Mouse (Mus musculus) neural tube, embryonic 13.5 days (tissue): ENCODE data around the gene Asb16. TPM values are rescaled to one million over a fixed set of nuclear protein-coding genes. Genes with fewer than 3 reads are reported as not detected.

Experiments
- ATAC-seq: fragments of 200-750 bp; cut with Nextera tagmentation; 2 replicates; pipeline ENCODE4 v1.8.0; 2017; ENCODE audit warnings: low read depth, mild to moderate bottlenecking, moderate TSS enrichment, moderate library complexity
- H3K27ac ChIP-seq: fragments of 300-500 bp; sonication (generic); replicated peaks from 2 replicates; pipeline ENCODE4 v1.5.1; 2015; ENCODE audit warnings: moderate library complexity, mild to moderate bottlenecking, inconsistent platforms
- H3K27me3 ChIP-seq: fragments of 300-500 bp; sonication (generic); 2 replicates; pipeline ENCODE4 v1.6.1; 2015; ENCODE audit warnings: mild to moderate bottlenecking, inconsistent platforms
- H3K36me3 ChIP-seq: fragments of 300-500 bp; sonication (generic); 2 replicates; pipeline ENCODE4 v1.6.1; 2015; ENCODE audit warnings: mild to moderate bottlenecking, inconsistent platforms
- H3K4me1 ChIP-seq: fragments of 300-500 bp; sonication (generic); replicated peaks from 2 replicates; pipeline ENCODE4 v1.6.1; 2015; ENCODE audit warnings: inconsistent platforms
- H3K4me2 ChIP-seq: fragments of 300-500 bp; sonication (generic); 2 replicates; pipeline ENCODE4 v1.6.1; 2015; ENCODE audit warnings: inconsistent platforms, mild to moderate bottlenecking, moderate library complexity
- H3K4me3 ChIP-seq: fragments of 300-500 bp; sonication (generic); 2 replicates; pipeline ENCODE4 v1.5.1; 2015; ENCODE audit warnings: mild to moderate bottlenecking, inconsistent platforms
- H3K9ac ChIP-seq: fragments of 300-500 bp; sonication (generic); 2 replicates; pipeline ENCODE4 v1.6.1; 2015; ENCODE audit warnings: moderate library complexity, mild to moderate bottlenecking, inconsistent platforms
- H3K9me3 ChIP-seq: fragments of 300-500 bp; sonication (generic); 2 replicates; pipeline ENCODE4 v1.6.1; 2016; ENCODE audit warnings: inconsistent platforms
- WGBS: fragments of 180-500 bp; shearing (Covaris S2); methylation state at CpG from one replicate; pipeline ENCODE4 v1.1.7; 2015; 5-methylcytosine and 5-hydroxymethylcytosine counted together
- polyA plus RNA-seq: library from polyadenylated mRNA; unstranded; fragments of >200 nt; fragmentation: Nextera tagmentation; extraction: Ambion mirVana; gene quantifications from 2 replicates; pipeline ENCODE4 v1.2.1, GENCODE M21; 2015

The Asb16 gene
- polyA plus RNA-seq, 1 experiment from 2014 or later = not detected

GRCm38 (mm10) chr11:102308104-102308503, 39.6 kb downstream of the Asb16 start:
- no peak for ATAC-seq
- H3K27me3 ChIP-seq = no peaks in the 10 kb centered on the region
- no peak overlapping the region for H3K9ac ChIP-seq
- peaks cover 75% of the 10 kb centered on the region for H3K36me3 ChIP-seq
- H3K4me1 ChIP-seq = peaks cover 29% of the 10 kb centered on the region
- no peak overlapping the region for H3K27ac ChIP-seq
- H3K4me3 ChIP-seq = no peak overlapping the region
- 87% methylated on average over 9 of the region's 9 CpGs for WGBS
- no peaks in the 10 kb centered on the region for H3K9me3 ChIP-seq
- H3K4me2 ChIP-seq = no peak overlapping the region

- Histone ChIP-seq H3K27me3 (no peaks in the 10 kb centered on the region), H3K4me2 (peak overlapping the region; percentile 51), H3K9ac (peak overlapping the region; percentile 54), H3K4me3 (peak overlapping the region; percentile 29), H3K9me3 (no peaks in the 10 kb centered on the region), H3K36me3 (peaks cover 84% of the 10 kb centered on the region), H3K27ac (peak overlapping the region; percentile 79), H3K4me1 (peaks cover 29% of the 10 kb centered on the region)
- under 1% methylated on average over 27 of the region's 27 CpGs for WGBS
- ATAC-seq = peak; percentile 92
Observed at GRCm38 (mm10) chr11:102308979-102309378, 40.4 kb downstream of the Asb16 start.

- no peaks in the 10 kb centered on the region for H3K9me3 ChIP-seq
- no peak overlapping the region for H3K4me3 ChIP-seq
- 90% methylated on average over 22 of the region's 22 CpGs for WGBS
- peaks cover 93% of the 10 kb centered on the region for H3K36me3 ChIP-seq
- H3K4me2 ChIP-seq = peak overlapping the region; percentile 51
- no peaks in the 10 kb centered on the region for H3K27me3 ChIP-seq
- peak overlapping the region; percentile 79; the same call in 1 of the 2 replicates for H3K27ac ChIP-seq
- peak overlapping the region; percentile 54 for H3K9ac ChIP-seq
- ATAC-seq = peak; percentile 10; the same call in 1 of the 2 replicates
- peaks cover 32% of the 10 kb centered on the region for H3K4me1 ChIP-seq
Observed at GRCm38 (mm10) chr11:102309821-102310617, 41.5 kb downstream of the Asb16 start.

GRCm38 (mm10) chr11:102310768-102311695, 42.5 kb downstream of the Asb16 start:
- H3K4me2 ChIP-seq = no peak overlapping the region
- no peak overlapping the region for H3K4me3 ChIP-seq
- H3K9ac ChIP-seq = peak overlapping the region; percentile 2; the same call in 1 of the 2 replicates
- H3K36me3 ChIP-seq = peaks cover 92% of the 10 kb centered on the region
- H3K27ac ChIP-seq = no peak overlapping the region
- no peaks in the 10 kb centered on the region for H3K9me3 ChIP-seq
- H3K27me3 ChIP-seq = no peaks in the 10 kb centered on the region
- H3K4me1 ChIP-seq = peaks cover 42% of the 10 kb centered on the region
- no peak for ATAC-seq
- WGBS = 42% methylated on average over 38 of the region's 38 CpGs

GRCm38 (mm10) chr11:102311966-102312365, 43.4 kb downstream of the Asb16 start:
- Histone ChIP-seq H3K27me3 (no peaks in the 10 kb centered on the region), H3K4me2 (no peak overlapping the region), H3K4me1 (peaks cover 46% of the 10 kb centered on the region), H3K9ac (0 out of 2 replicates have a peak overlapping the region, but pooled peaks have one; percentile 8), H3K27ac (no peak overlapping the region), H3K9me3 (no peaks in the 10 kb centered on the region), H3K36me3 (peaks cover 82% of the 10 kb centered on the region), H3K4me3 (no peak overlapping the region)
- no peak for ATAC-seq
- whole genome bisulfite sequencing = 89% methylated on average over 4 of the region's 4 CpGs

- Histone ChIP-seq H3K4me1 (peaks cover 46% of the 10 kb centered on the region), H3K4me3 (no peak overlapping the region), H3K27me3 (no peaks in the 10 kb centered on the region), H3K9me3 (no peaks in the 10 kb centered on the region), H3K4me2 (no peak overlapping the region), H3K9ac (0 out of 2 replicates have a peak overlapping the region, but pooled peaks have one; percentile 8), H3K27ac (no peak overlapping the region), H3K36me3 (peaks cover 76% of the 10 kb centered on the region)
- no peak for ATAC-seq
- 89% methylated on average over 6 of the region's 6 CpGs for WGBS
Observed at GRCm38 (mm10) chr11:102312586-102312985, 44.0 kb downstream of the Asb16 start.

GRCm38 (mm10) chr11:102314321-102314720, 45.8 kb downstream of the Asb16 start:
- Histone ChIP-seq H3K4me1 (peaks cover 39% of the 10 kb centered on the region), H3K27ac (no peak overlapping the region), H3K4me2 (no peak overlapping the region), H3K9me3 (no peaks in the 10 kb centered on the region), H3K4me3 (no peak overlapping the region), H3K9ac (no peak overlapping the region), H3K27me3 (no peaks in the 10 kb centered on the region), H3K36me3 (peaks cover 63% of the 10 kb centered on the region)
- WGBS = 90% methylated on average over 12 of the region's 12 CpGs
- no peak for ATAC-seq

- peak overlapping the region; percentile 100 for H3K9ac ChIP-seq
- H3K4me2 ChIP-seq = peak overlapping the region; percentile 93
- H3K27me3 ChIP-seq = no peaks in the 10 kb centered on the region
- peak overlapping the region; percentile 99 for H3K4me3 ChIP-seq
- peak overlapping the region; percentile 100 for H3K27ac ChIP-seq
- H3K4me1 ChIP-seq = peaks cover 27% of the 10 kb centered on the region
- peaks cover 47% of the 10 kb centered on the region for H3K36me3 ChIP-seq
- no peaks in the 10 kb centered on the region for H3K9me3 ChIP-seq
- 14% methylated on average over 14 of the region's 14 CpGs for WGBS
- no peak for ATAC-seq
Observed at GRCm38 (mm10) chr11:102315690-102316571, 47.4 kb downstream of the Asb16 start.

- 1% methylated on average over 51 of the region's 80 CpGs for WGBS
- Histone ChIP-seq H3K9ac (peak overlapping the region; percentile 100), H3K27ac (peak overlapping the region; percentile 100), H3K4me3 (peak overlapping the region; percentile 99), H3K4me2 (peak overlapping the region; percentile 93), H3K4me1 (peaks cover 28% of the 10 kb centered on the region), H3K27me3 (no peaks in the 10 kb centered on the region), H3K36me3 (peaks cover 39% of the 10 kb centered on the region), H3K9me3 (no peaks in the 10 kb centered on the region)
- ATAC-seq = peak; percentile 32
Observed at GRCm38 (mm10) chr11:102316572-102317297, 48.2 kb downstream of the Asb16 start.

GRCm38 (mm10) chr11:102317298-102317900, 48.9 kb downstream of the Asb16 start:
- H3K4me2 ChIP-seq = peak overlapping the region; percentile 93
- no peaks in the 10 kb centered on the region for H3K27me3 ChIP-seq
- no peaks in the 10 kb centered on the region for H3K9me3 ChIP-seq
- peak overlapping the region; percentile 100 for H3K27ac ChIP-seq
- peaks cover 28% of the 10 kb centered on the region for H3K4me1 ChIP-seq
- peak; percentile 16 for ATAC-seq
- H3K4me3 ChIP-seq = peak overlapping the region; percentile 99
- under 1% methylated on average over 76 of the region's 87 CpGs for WGBS
- peaks cover 33% of the 10 kb centered on the region for H3K36me3 ChIP-seq
- H3K9ac ChIP-seq = peak overlapping the region; percentile 100
